Mouse (Mus musculus) limb, embryonic 10.5 days (tissue): ENCODE results near the gene Irgc1. TPM values are rescaled to one million over a fixed set of nuclear protein-coding genes. Genes with fewer than 3 reads are reported as not detected.

Experiments
- DNase-seq: peaks from one replicate; pipeline ENCODE4 v3.0.0-alpha.2; 2017; ENCODE audit warnings: low spot score
- H3K27ac ChIP-seq: fragments of 300-500 bp; sonication (generic); 2 replicates; pipeline ENCODE4 v1.5.1; 2016; ENCODE audit warnings: mild to moderate bottlenecking
- H3K27me3 ChIP-seq: fragments of 300-500 bp; sonication (generic); 2 replicates; pipeline ENCODE4 v1.6.1; 2016; ENCODE audit warnings: low read depth, mild to moderate bottlenecking; ENCODE audit not compliant: poor library complexity, severe bottlenecking
- H3K36me3 ChIP-seq: fragments of 300-500 bp; sonication (generic); 2 replicates; pipeline ENCODE4 v1.6.1; 2016; ENCODE audit warnings: mild to moderate bottlenecking, moderate library complexity
- H3K4me1 ChIP-seq: fragments of 300-500 bp; sonication (generic); 2 replicates; pipeline ENCODE4 v1.6.1; 2016
- H3K4me3 ChIP-seq: fragments of 300-500 bp; sonication (generic); 2 replicates; pipeline ENCODE4 v1.5.1; 2016; ENCODE audit warnings: mild to moderate bottlenecking, moderate library complexity
- H3K9me3 ChIP-seq: fragments of 300-500 bp; sonication (generic); replicated peaks from 2 replicates; pipeline ENCODE4 v1.6.1; 2016; ENCODE audit warnings: mild to moderate bottlenecking
- WGBS: fragments of 180-500 bp; shearing (Covaris S2); methylation state at CpG from one replicate; pipeline ENCODE4 v1.1.7; 2016; 5-methylcytosine and 5-hydroxymethylcytosine counted together
- polyA plus RNA-seq: library from polyadenylated mRNA; unstranded; fragments of >200 nt; fragmentation: Nextera tagmentation; extraction: Ambion mirVana; gene quantifications from 2 replicates; pipeline ENCODE4 v1.2.1, GENCODE M21; 2016

The Irgc1 gene
- polyA plus RNA-seq, 1 experiment from 2014 or later = not detected

DNA sequence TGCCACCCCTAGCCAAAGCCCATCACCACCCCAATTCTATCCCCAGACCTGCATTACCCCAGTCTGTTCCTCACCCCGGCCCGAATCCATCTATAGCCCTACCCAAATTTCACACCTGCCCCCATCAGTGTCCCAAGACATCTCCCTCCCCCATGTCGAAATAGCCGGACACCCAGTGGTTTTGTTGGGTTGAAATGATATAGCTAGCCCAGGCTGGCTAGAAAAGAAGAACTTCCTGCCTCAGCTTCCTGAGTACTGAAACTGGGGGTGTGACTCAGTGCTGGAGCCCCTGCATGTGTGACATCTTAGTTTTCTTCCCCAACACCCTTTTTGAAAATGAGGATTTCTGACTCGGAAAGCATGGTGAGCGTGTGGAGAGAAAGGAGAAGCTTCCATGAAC, 14.7 kb upstream of the Irgc1 start:
- Histone ChIP-seq H3K36me3 (0 out of 2 replicates have a peak, but pooled peaks cover 2% of the 10 kb centered on the region), H3K4me1 (peaks cover 21% of the 10 kb centered on the region), H3K27me3 (no peaks in the 10 kb centered on the region), H3K9me3 (no peaks in the 10 kb centered on the region; the same call in 1 of the 2 replicates), H3K4me3 (no peak overlapping the region), H3K27ac (no peak overlapping the region)
- DNase-seq = no peak
- 94% methylated on average over 6 of the region's 6 CpGs for WGBS

DNA sequence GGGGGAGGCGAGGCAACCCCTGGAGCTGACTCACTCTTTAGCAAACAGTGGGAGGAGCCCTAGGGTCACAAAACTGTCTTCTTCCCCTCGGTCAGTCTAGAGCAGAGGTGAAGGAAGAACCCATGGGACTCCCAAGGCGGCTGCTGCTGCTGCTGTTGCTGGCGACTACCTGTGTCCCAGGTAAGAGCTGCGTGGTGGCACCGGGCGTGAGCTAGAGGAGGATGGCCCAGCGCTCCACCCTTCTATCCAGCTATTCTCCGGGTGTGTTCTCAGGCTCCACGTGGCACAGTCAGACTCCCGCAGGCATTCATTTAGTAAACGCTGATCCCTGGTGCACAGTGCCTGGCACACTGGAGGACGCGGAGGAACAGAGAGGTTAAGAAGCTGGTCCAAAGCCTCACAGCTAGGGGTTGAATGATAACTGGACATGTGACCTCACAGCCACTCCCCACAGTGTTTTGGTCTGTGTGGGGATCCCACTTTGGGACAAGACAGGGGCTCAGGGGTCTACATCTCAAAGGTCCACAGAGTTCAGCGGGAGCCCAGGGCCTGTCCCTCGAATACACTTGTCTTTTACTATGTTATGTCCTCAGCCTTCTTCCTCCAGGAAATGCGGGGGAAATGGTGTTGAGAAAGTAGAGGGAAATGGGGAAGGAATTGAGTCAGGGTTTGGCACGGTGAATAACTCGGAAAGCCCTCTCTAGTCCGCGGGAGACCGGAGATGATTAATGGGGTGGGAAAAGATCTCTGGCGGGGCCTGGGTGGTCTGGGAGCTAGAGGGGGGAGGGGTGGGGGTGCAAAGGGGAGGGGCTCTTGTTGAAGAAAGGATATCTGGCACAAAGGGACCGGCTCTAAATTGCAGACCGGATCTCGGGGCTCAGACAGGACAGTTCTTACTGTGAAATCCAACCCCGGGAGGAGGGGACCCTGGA, 10.6 kb upstream of the Irgc1 start, which contains the start of gene Plaur:
Gene Plaur (plus strand): TSS at position 97 of the 932 bp plus-strand sequence.
- H3K36me3 ChIP-seq = no peaks in the 10 kb centered on the region
- WGBS = 4% methylated on average over 27 of the region's 27 CpGs
- H3K27me3 ChIP-seq = peaks cover 17% of the 10 kb centered on the region; the same call in 1 of the 2 replicates
- peak; percentile 80 for DNase-seq
- H3K4me3 ChIP-seq = peak within 1 kb of the TSS; percentile 40
- peak within 1 kb of the TSS; percentile 46 for H3K27ac ChIP-seq
- no peaks in the 10 kb centered on the region for H3K9me3 ChIP-seq
- H3K4me1 ChIP-seq = peaks cover 38% of the 10 kb centered on the region

DNA sequence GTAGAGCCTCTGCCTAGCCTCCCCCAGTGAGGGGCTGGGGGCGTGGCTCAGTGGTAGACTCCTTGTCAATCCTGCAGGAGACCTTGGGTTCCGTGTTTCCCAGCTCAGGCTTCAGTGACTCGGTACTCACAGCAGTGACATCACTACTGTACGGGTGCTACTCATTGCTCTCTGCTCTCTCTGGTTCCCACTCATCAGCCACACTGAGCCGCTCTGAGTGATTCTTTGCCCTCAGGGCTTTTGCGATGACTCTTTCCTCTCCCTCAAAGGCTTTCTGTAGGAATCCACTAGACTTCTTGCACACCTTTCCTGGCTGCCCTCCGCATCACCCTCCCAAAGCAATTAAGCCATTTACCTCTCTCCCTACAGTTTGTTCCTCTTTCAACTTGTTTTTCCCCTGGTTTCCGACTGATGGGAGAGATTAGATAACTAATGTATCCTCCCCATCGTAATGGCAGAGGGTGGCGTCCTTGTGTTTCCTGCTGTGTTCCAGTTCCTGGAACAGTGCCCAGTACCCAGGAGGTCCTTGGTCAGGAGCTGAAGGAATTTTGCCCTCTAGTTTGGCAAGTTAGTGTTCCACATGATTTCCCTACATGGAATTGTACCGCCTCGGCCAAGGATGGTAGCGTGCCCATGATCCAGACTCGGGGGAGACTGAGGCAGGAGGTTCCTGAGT, 9.4 kb upstream of the Irgc1 start:
- no peak overlapping the region for H3K4me3 ChIP-seq
- H3K27me3 ChIP-seq = peaks cover 17% of the 10 kb centered on the region; the same call in 1 of the 2 replicates
- H3K27ac ChIP-seq = no peak overlapping the region
- no peaks in the 10 kb centered on the region for H3K9me3 ChIP-seq
- peaks cover 43% of the 10 kb centered on the region for H3K4me1 ChIP-seq
- DNase-seq = no peak
- 57% methylated on average over 14 of the region's 14 CpGs for WGBS
- H3K36me3 ChIP-seq = no peaks in the 10 kb centered on the region

DNA sequence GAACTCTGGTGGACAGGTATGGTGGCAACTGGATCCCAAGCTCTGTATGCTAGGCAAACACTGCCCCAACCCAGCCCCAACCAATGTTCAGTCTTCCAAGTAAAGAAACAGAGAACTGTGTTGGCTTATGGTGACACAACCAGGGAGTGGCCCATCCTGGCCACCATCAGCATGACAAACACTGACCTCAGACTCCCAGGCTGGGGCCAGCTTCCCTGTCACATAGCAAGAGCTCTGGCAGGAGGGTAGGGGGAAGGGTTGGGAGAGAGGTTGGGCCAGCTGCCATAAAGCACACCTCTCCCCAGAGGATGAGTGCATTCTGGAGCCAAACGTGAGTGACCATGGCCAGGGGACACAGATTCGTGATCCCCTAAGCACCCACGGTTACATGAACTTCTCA, 7.7 kb upstream of the Irgc1 start:
- H3K9me3 ChIP-seq = no peaks in the 10 kb centered on the region
- no peak overlapping the region for H3K4me3 ChIP-seq
- peaks cover 47% of the 10 kb centered on the region for H3K4me1 ChIP-seq
- no peaks in the 10 kb centered on the region for H3K36me3 ChIP-seq
- H3K27ac ChIP-seq = no peak overlapping the region
- peaks cover 17% of the 10 kb centered on the region; the same call in 1 of the 2 replicates for H3K27me3 ChIP-seq
- no peak for DNase-seq
- 55% methylated on average over 3 of the region's 3 CpGs for WGBS

DNA sequence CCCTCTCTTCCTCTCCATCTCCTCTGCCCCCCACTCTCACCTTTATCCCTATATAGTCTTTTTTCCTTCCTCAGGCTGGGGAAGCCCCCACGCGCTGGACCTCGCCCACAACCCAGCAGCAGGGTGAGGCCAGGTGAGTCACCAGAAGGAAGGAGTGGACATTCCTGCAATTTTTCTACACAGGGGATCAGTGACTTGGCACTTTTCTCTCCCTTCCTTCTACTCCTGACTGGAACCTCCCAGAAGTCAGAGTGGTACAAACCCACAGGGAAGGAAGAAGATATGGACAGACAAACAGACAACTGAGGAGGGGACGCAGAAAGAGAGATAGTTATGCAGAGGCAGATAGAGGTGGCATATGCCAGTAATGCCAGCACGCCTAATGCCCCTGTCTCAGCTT, 7.3 kb upstream of the Irgc1 start:
- DNase-seq = no peak
- no peak overlapping the region for H3K27ac ChIP-seq
- H3K36me3 ChIP-seq = no peaks in the 10 kb centered on the region
- 84% methylated on average over 5 of the region's 5 CpGs for WGBS
- no peaks in the 10 kb centered on the region for H3K9me3 ChIP-seq
- no peak overlapping the region for H3K4me3 ChIP-seq
- peaks cover 51% of the 10 kb centered on the region for H3K4me1 ChIP-seq
- H3K27me3 ChIP-seq = peaks cover 17% of the 10 kb centered on the region; the same call in 1 of the 2 replicates

DNA sequence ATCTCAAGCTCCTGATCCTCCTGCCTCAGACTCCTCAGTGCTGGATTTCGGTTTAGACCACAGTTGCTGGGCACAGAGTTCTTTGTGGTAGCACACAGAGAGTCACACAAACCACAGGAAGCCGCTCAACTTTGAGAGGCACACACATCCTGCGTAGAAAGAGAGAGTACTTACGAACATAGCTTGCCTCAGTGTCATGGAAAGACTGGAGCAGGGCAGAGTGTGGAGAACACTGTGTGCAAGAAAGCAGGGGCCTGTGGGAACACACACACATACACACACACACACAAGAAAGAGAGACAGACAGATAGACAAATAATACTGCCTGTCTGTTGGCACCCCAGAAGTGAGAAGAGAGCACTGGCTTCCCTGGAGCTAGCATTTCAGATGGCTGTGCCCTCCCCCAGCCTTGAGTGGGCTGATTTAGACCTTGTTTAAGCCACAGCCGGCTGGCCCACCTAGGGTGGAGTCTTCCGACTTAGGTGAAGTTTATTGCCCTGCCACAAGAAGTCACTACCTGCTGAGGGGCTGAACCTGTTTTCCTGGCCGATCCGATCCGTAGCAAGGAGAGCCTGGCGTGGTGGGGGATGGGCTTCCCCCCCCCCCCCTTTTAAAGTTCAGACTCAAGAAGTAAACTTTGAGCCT, 5.8 kb upstream of the Irgc1 start:
- Histone ChIP-seq H3K27me3 (peaks cover 17% of the 10 kb centered on the region; the same call in 1 of the 2 replicates), H3K4me3 (no peak overlapping the region), H3K9me3 (no peaks in the 10 kb centered on the region), H3K27ac (no peak overlapping the region), H3K4me1 (peaks cover 39% of the 10 kb centered on the region), H3K36me3 (no peaks in the 10 kb centered on the region)
- DNase-seq = no peak
- 64% methylated on average over 10 of the region's 10 CpGs for WGBS

DNA sequence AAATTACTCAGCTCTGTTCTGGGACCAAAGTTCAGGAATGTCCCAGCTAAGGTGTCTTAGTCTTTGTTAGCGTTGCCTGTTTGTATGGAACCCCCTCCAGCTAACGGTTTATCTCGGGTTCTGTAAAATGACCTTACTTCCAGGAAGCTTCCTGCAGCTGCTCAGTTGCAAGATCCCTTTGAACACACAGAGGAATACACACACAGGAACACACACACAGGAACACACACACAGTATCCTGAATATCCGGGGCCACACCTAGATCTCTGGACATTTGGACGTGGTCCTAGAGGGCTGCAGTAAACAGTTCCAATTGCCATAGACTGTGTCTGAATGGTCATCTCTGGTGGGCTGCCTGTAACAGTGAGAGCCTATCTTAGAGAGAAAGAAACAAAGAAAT, 3.6 kb upstream of the Irgc1 start:
- WGBS = 85% methylated on average over 5 of the region's 5 CpGs
- no peak overlapping the region for H3K27ac ChIP-seq

DNA sequence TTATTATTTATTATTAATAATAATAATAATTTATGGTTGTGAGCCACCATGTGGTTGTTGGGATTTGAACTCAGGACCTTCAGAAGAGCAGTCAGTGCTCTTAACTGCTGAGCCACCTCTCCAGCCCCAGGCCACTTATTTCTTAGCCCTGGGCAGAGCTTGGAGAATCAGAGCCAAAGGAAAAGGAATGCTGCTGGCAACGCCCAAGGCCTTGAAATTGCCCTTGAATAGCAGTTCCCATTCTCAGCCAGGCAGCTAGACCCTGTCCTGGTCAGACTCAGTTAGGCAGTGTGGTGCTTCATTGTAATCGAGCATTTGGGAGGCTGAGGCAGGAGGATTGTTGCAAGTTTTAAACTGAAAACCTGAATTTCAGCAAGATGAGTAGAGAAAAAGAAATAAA, 2.1 kb upstream of the Irgc1 start:
- WGBS = 85% methylated on average over 2 of the region's 2 CpGs

More for the DNA sequence above, 3.6 kb upstream of the Irgc1 start:
- Histone ChIP-seq H3K4me1 (peaks cover 26% of the 10 kb centered on the region), H3K4me3 (no peak overlapping the region), H3K9me3 (no peaks in the 10 kb centered on the region), H3K36me3 (no peaks in the 10 kb centered on the region), H3K27me3 (peaks cover 12% of the 10 kb centered on the region; the same call in 1 of the 2 replicates)
- no peak for DNase-seq

DNA sequence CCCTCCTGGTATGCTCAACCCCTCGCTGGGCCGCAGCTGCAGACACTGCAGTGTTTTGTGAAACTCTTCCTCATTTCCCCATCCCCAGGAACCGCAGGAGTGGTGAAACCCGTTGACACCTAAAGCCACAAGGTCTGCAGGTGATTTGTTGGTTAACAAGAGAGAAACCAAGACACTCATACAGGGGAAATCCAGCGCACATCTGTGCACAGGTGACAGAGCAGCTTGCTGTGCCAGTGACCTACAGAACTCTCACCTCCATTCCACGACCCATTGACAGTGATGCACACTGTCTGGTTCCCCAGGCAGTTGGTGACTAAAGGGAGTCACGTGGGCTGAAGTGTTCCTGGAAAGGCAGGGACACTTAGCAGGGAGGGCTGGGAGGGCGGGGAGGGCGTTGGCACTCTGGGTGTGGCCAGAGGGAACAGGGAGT, 1.5 kb downstream of the Irgc1 start:
- Histone ChIP-seq H3K27me3 (no peaks in the 10 kb centered on the region), H3K36me3 (no peaks in the 10 kb centered on the region), H3K9me3 (no peaks in the 10 kb centered on the region), H3K27ac (no peak overlapping the region), H3K4me1 (peaks cover 8% of the 10 kb centered on the region), H3K4me3 (no peak overlapping the region)
- DNase-seq = no peak
- 67% methylated on average over 9 of the region's 9 CpGs for WGBS

More for the DNA sequence above, 2.1 kb upstream of the Irgc1 start:
- H3K4me3 ChIP-seq = no peak overlapping the region
- no peaks in the 10 kb centered on the region for H3K9me3 ChIP-seq
- H3K36me3 ChIP-seq = no peaks in the 10 kb centered on the region
- no peak overlapping the region for H3K27ac ChIP-seq
- no peak for DNase-seq
- H3K27me3 ChIP-seq = 0 out of 2 replicates have a peak, but pooled peaks cover under 1% of the 10 kb centered on the region
- H3K4me1 ChIP-seq = peaks cover 20% of the 10 kb centered on the region

DNA sequence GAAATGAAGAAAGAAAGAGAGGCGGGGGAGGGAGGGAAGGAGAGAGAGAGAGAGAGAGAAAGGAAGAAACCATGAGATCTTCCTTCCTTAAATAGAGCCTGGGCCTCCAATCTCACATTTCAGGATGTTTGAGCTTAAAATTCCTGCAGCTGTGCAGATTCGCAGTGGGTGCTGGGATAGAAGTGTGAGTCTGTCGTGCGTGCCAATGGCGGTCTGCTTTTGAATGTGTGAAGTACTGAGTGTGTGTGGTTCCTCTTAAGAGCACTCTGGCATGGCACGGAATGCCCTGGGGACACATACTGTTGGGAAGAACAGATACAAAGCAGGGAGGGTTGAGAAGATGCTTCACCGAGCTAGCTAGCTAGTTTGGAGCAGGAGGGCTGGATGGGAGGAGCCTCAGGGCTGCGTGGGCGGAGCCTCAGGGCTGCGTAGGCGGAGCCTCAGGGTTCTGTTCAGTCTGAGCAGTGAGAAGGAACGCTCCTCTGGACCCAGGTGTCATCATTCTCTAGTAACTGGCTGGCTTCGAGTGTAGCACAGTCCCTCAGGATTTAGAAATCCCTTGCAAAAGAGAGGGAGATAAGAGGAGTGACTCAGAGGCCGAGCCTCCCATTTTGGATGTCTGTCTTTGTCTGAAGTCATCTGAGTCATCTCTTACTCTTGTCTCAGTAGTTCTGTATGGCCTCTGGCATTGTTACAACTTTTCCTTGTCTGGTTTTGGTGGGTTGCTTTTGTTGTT, 3.1 kb downstream of the Irgc1 start:
- Histone ChIP-seq H3K9me3 (no peaks in the 10 kb centered on the region), H3K27me3 (no peaks in the 10 kb centered on the region), H3K36me3 (no peaks in the 10 kb centered on the region), H3K4me3 (no peak overlapping the region), H3K27ac (no peak overlapping the region), H3K4me1 (no peaks in the 10 kb centered on the region)
- WGBS = 62% methylated on average over 14 of the region's 14 CpGs
- no peak for DNase-seq

DNA sequence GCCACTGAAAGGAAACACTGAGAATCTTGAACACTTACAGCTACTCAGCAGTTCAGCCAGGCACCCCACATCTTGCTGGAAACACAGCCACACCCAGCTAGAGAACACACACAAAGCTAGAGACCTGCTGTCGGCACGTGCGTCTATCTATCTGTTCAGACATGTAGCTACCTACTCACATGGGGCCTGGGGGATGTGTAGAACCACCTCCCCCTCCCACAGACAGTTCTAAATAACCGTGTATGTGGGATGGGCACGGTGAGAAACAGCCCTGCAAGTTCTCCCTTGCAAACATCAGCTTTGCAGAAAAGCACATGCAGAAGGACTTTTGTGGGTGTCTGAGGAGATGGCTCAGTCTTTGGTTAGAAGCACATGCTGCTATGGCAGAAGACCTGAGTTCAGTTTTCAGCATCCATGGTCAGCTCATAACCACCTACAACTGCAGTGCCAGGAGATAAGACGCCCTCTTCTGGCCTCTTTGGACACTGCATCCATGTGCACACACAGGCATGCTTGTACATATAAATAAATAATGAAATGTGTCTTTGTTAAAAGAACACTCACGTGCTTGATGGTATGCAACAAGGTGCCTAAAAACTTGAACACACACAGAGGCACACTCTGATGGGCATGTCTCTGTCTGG, 5.3 kb downstream of the Irgc1 start:
- 77% methylated on average over 7 of the region's 7 CpGs for WGBS
- Histone ChIP-seq H3K4me3 (no peak overlapping the region), H3K36me3 (no peaks in the 10 kb centered on the region), H3K27ac (no peak overlapping the region), H3K9me3 (no peaks in the 10 kb centered on the region), H3K4me1 (no peaks in the 10 kb centered on the region), H3K27me3 (no peaks in the 10 kb centered on the region)
- no peak for DNase-seq
